Mouse (Mus musculus) kidney, postnatal 4 days (tissue): ENCODE measurements at regions not wholly inside any gene's neighbourhood (a gene's known extent, or its start where the extent isn't known, plus 50 kb on each side); places are given as distances from the start of the nearest gene placed in this dataset.

Experiments
- DNase-seq, 2 experiments: peaks; one replicate each; pipeline ENCODE4 v3.0.0; 2021; ENCODE audit warnings: mixed read lengths in 2 of 2

- DNase-seq, result peak; percentile 9 to 24
These were observed 205.3 kb upstream of the Dock11 start for GRCm38 (mm10) chrX:35683332-35683731.
